Mouse (Mus musculus) urinary bladder, adult 2 months (tissue): ENCODE results near the gene Naglu. TPM values are rescaled to one million over a fixed set of nuclear protein-coding genes. Genes with fewer than 3 reads are reported as not detected.
A peak's percentile ranks its signal among the peaks of the same experiment; 100 is the strongest.

Experiments used
- DNase-seq: peaks from one replicate; pipeline ENCODE4 v3.0.0; 2022; ENCODE audit warnings: low spot score
- polyA plus RNA-seq: library from polyadenylated mRNA; depleted of rRNA; stranded (reverse); fragments of >200 nt; gene quantifications from 2 replicates; pipeline ENCODE4 v1.2.3, GENCODE M21; 2012

The Naglu gene
- polyA plus RNA-seq, 1 experiment, result 27.2 TPM

- DNase-seq, result no peak
Measured at GRCm38 (mm10) chr11:101084246-101084645, 14.4 kb downstream of the Naglu start.

GRCm38 (mm10) chr11:101084811-101085210, 15.0 kb downstream of the Naglu start:
- no peak for DNase-seq

- DNase-seq, result no peak
Measured at GRCm38 (mm10) chr11:101085617-101086322, 16.0 kb downstream of the Naglu start.

- DNase-seq, result no peak
Measured at GRCm38 (mm10) chr11:101086323-101086674, 16.5 kb downstream of the Naglu start.

GRCm38 (mm10) chr11:101086756-101087681, 17.2 kb downstream of the Naglu start, which contains the start of gene Mlx:
TSS of gene Mlx (plus strand) at chr11:101087277.
- DNase-seq, result peak; percentile 72

GRCm38 (mm10) chr11:101087682-101088055, 17.9 kb downstream of the Naglu start:
- DNase-seq, result no peak

GRCm38 (mm10) chr11:101089931-101090330, 20.1 kb downstream of the Naglu start:
- DNase-seq, result no peak

- DNase-seq, result no peak
Measured at GRCm38 (mm10) chr11:101094930-101095313, 25.1 kb downstream of the Naglu start.

- peak; percentile 74 for DNase-seq
Measured at GRCm38 (mm10) chr11:101095314-101096024, 25.7 kb downstream of the Naglu start, which contains the start of gene Psmc3ip. TSS of gene Psmc3ip (minus strand) at chr11:101095436.

- DNase-seq, result no peak
Measured at GRCm38 (mm10) chr11:101098231-101098630, 28.4 kb downstream of the Naglu start.

GRCm38 (mm10) chr11:101103011-101103410, 33.2 kb downstream of the Naglu start:
- no peak for DNase-seq

GRCm38 (mm10) chr11:101109351-101109750, 39.5 kb downstream of the Naglu start:
- no peak for DNase-seq

- DNase-seq, result no peak
Measured at GRCm38 (mm10) chr11:101110708-101111107, 40.9 kb downstream of the Naglu start.

- no peak for DNase-seq
Measured at GRCm38 (mm10) chr11:101111178-101111577, 41.4 kb downstream of the Naglu start.

GRCm38 (mm10) chr11:101112186-101112585, 42.4 kb downstream of the Naglu start:
- no peak for DNase-seq

GRCm38 (mm10) chr11:101115564-101115963, 45.8 kb downstream of the Naglu start:
- no peak for DNase-seq

GRCm38 (mm10) chr11:101118105-101118504, 48.3 kb downstream of the Naglu start:
- DNase-seq, result no peak

- DNase-seq, result no peak
Measured at GRCm38 (mm10) chr11:101119131-101119760, 49.4 kb downstream of the Naglu start.

GRCm38 (mm10) chr11:101119761-101120544, 50.1 kb downstream of the Naglu start, which contains the start of the genes Retreg3 and Tubg1:
TSS of gene Retreg3 (minus strand) at chr11:101119893.
TSS of gene Tubg1 (plus strand) at chr11:101119938.
- peak; percentile 97 for DNase-seq

- no peak for DNase-seq
Measured at GRCm38 (mm10) chr11:101120545-101121188, 50.9 kb downstream of the Naglu start.
